Mouse (Mus musculus): Measurements from ENCODE around the gene Prkg1. TPM values are rescaled to one million over a fixed set of nuclear protein-coding genes. Genes with fewer than 3 reads are reported as not detected.

Gene Prkg1
- polyA plus RNA-seq, 1 experiment from 2014 or later, result 0.74 TPM

- peak; percentile 66 for ATAC-seq
- TF ChIP-seq EP300 (IDR thresholded peaks at IDR 0.05; ENCODE audit: low read depth) (0 out of 2 replicates have a peak, but pooled peaks have one; percentile 18), CTCF (IDR thresholded peaks at IDR 0.05; ENCODE audit: low read depth) (no peak)
- Histone ChIP-seq H3K9me3 (ENCODE audit: low read length) (no peaks in the 10 kb centered on the region), H3K4me2 (ENCODE audit: low read depth, low read length) (peak overlapping the region; percentile 47), H3K27me3 (ENCODE audit: insufficient read depth, low read length) (no peaks in the 10 kb centered on the region), H3K4me1 (ENCODE audit: insufficient read depth) (peaks cover 8% of the 10 kb centered on the region), H3K9ac (replicated peaks) (no peak overlapping the region), H3K4me3 (ENCODE audit: low read depth, low read length) (no peak overlapping the region), H3K27ac (ENCODE audit: low read depth) (peak overlapping the region; percentile 72), H3K36me3 (replicated peaks; ENCODE audit: insufficient read depth, low read length) (no peaks in the 10 kb centered on the region)
- 26% methylated on average over 6 of the region's 6 CpGs for WGBS (ENCODE audit: insufficient replicate concordance)
- peak; percentile 22 for DNase-seq
Measured at GRCm38 (mm10) chr19:31337863-31338217, 427.0 kb downstream of the Prkg1 start.

GRCm38 (mm10) chr19:31337163-31337862, 427.5 kb downstream of the Prkg1 start:
- WGBS (ENCODE audit: insufficient replicate concordance), result 17% methylated on average over 7 of the region's 9 CpGs
- H3K9ac ChIP-seq (replicated peaks), result no peak overlapping the region
- no peaks in the 10 kb centered on the region for H3K9me3 ChIP-seq (ENCODE audit: low read length)
- H3K4me1 ChIP-seq (ENCODE audit: insufficient read depth), result peaks cover 8% of the 10 kb centered on the region
- ATAC-seq (peak; percentile 70), DNase-seq (peak; percentile 34)
- H3K4me2 ChIP-seq (ENCODE audit: low read depth, low read length), result peak overlapping the region; percentile 47
- H3K36me3 ChIP-seq (replicated peaks; ENCODE audit: insufficient read depth, low read length), result no peaks in the 10 kb centered on the region
- H3K27ac ChIP-seq (ENCODE audit: low read depth), result peak overlapping the region; percentile 72
- H3K27me3 ChIP-seq (ENCODE audit: insufficient read depth, low read length), result no peaks in the 10 kb centered on the region
- no peak overlapping the region for H3K4me3 ChIP-seq (ENCODE audit: low read depth, low read length)
- TF ChIP-seq EP300 (IDR thresholded peaks at IDR 0.05; ENCODE audit: low read depth), result peak; percentile 1; the same call in 1 of the 2 replicates
- no peak for TF ChIP-seq CTCF (IDR thresholded peaks at IDR 0.05; ENCODE audit: low read depth)

GRCm38 (mm10) chr19:31336381-31336780, 428.5 kb downstream of the Prkg1 start:
- WGBS (ENCODE audit: insufficient replicate concordance), result 69% methylated on average over 3 of the region's 3 CpGs
- Histone ChIP-seq H3K9ac (replicated peaks) (no peak overlapping the region), H3K4me3 (ENCODE audit: low read depth, low read length) (no peak overlapping the region), H3K36me3 (replicated peaks; ENCODE audit: insufficient read depth, low read length) (no peaks in the 10 kb centered on the region), H3K4me2 (ENCODE audit: low read depth, low read length) (no peak overlapping the region), H3K27me3 (ENCODE audit: insufficient read depth, low read length) (no peaks in the 10 kb centered on the region), H3K27ac (ENCODE audit: low read depth) (peak overlapping the region; percentile 72), H3K4me1 (ENCODE audit: insufficient read depth) (peaks cover 8% of the 10 kb centered on the region), H3K9me3 (ENCODE audit: low read length) (no peaks in the 10 kb centered on the region)
- no peak for TF ChIP-seq CTCF (IDR thresholded peaks at IDR 0.05; ENCODE audit: low read depth)
- no peak for TF ChIP-seq EP300 (IDR thresholded peaks at IDR 0.05; ENCODE audit: low read depth)
- ATAC-seq (no peak), DNase-seq (no peak)

GRCm38 (mm10) chr19:31329893-31330292, 434.9 kb downstream of the Prkg1 start:
- Histone ChIP-seq H3K4me3 (ENCODE audit: low read depth, low read length) (no peak overlapping the region), H3K4me2 (ENCODE audit: low read depth, low read length) (no peak overlapping the region)
- TF ChIP-seq CTCF (IDR thresholded peaks at IDR 0.05; ENCODE audit: low read depth) (no peak), EP300 (IDR thresholded peaks at IDR 0.05; ENCODE audit: low read depth) (no peak)

GRCm38 (mm10) chr19:31304760-31305159, 460.1 kb downstream of the Prkg1 start:
- no peak overlapping the region for H3K9ac ChIP-seq (replicated peaks)
- no peak overlapping the region for H3K4me3 ChIP-seq (ENCODE audit: low read depth, low read length)
- no peaks in the 10 kb centered on the region for H3K9me3 ChIP-seq (ENCODE audit: low read length)
- TF ChIP-seq EP300 (IDR thresholded peaks at IDR 0.05; ENCODE audit: low read depth), result no peak
- TF ChIP-seq CTCF (IDR thresholded peaks at IDR 0.05; ENCODE audit: low read depth), result no peak
- no peaks in the 10 kb centered on the region for H3K27me3 ChIP-seq (ENCODE audit: insufficient read depth, low read length)
- ATAC-seq (no peak), DNase-seq (no peak)
- WGBS (ENCODE audit: insufficient replicate concordance), result 78% methylated on average over 3 of the region's 3 CpGs
- no peaks in the 10 kb centered on the region for H3K36me3 ChIP-seq (replicated peaks; ENCODE audit: insufficient read depth, low read length)
- H3K4me2 ChIP-seq (ENCODE audit: low read depth, low read length), result no peak overlapping the region
- H3K4me1 ChIP-seq (ENCODE audit: insufficient read depth), result no peaks in the 10 kb centered on the region
- H3K27ac ChIP-seq (ENCODE audit: low read depth), result no peak overlapping the region

More at GRCm38 (mm10) chr19:31329893-31330292, 434.9 kb downstream of the Prkg1 start:
- 54% methylated on average over 5 of the region's 5 CpGs for WGBS (ENCODE audit: insufficient replicate concordance)
- Histone ChIP-seq H3K9ac (replicated peaks) (no peak overlapping the region), H3K9me3 (ENCODE audit: low read length) (no peaks in the 10 kb centered on the region), H3K4me1 (ENCODE audit: insufficient read depth) (no peaks in the 10 kb centered on the region), H3K36me3 (replicated peaks; ENCODE audit: insufficient read depth, low read length) (no peaks in the 10 kb centered on the region), H3K27me3 (ENCODE audit: insufficient read depth, low read length) (no peaks in the 10 kb centered on the region), H3K27ac (ENCODE audit: low read depth) (no peak overlapping the region)
- DNase-seq (no peak), ATAC-seq (no peak)

- TF ChIP-seq CTCF (IDR thresholded peaks at IDR 0.05; ENCODE audit: low read depth) (no peak), EP300 (IDR thresholded peaks at IDR 0.05; ENCODE audit: low read depth) (no peak)
- 83% methylated on average over 2 of the region's 2 CpGs for WGBS (ENCODE audit: insufficient replicate concordance)
Measured at GRCm38 (mm10) chr19:31291231-31291630, 473.6 kb downstream of the Prkg1 start.

More at GRCm38 (mm10) chr19:31291231-31291630, 473.6 kb downstream of the Prkg1 start:
- H3K27me3 ChIP-seq (ENCODE audit: insufficient read depth, low read length), result no peaks in the 10 kb centered on the region
- no peaks in the 10 kb centered on the region for H3K36me3 ChIP-seq (replicated peaks; ENCODE audit: insufficient read depth, low read length)
- H3K9me3 ChIP-seq (ENCODE audit: low read length), result no peaks in the 10 kb centered on the region
- H3K4me2 ChIP-seq (ENCODE audit: low read depth, low read length), result no peak overlapping the region
- no peak overlapping the region for H3K9ac ChIP-seq (replicated peaks)
- H3K4me3 ChIP-seq (ENCODE audit: low read depth, low read length), result no peak overlapping the region
- no peak overlapping the region for H3K27ac ChIP-seq (ENCODE audit: low read depth)
- no peak for DNase-seq
- H3K4me1 ChIP-seq (ENCODE audit: insufficient read depth), result no peaks in the 10 kb centered on the region
- no peak for ATAC-seq
